Comparison of ENCODE assay signal across 1 mouse cellular context in genomic region chr11:55098189-55098915, GRCm38 (mm10).
TF ChIP-seq lines count a peak whose summit lies in the region.

No protein-coding gene starts in this region.

TF ChIP-seq in MEL, 35 proteins besides CTCF, POLR2A, EP300 and RAD21 (continued from another document):
- no peak for TF ChIP-seq E2F4 (IDR thresholded peaks at IDR 0.05; ENCODE audit: borderline replicate concordance, low read depth, low read length)
- TF ChIP-seq JUND (IDR thresholded peaks at IDR 0.05; ENCODE audit: low read depth, low read length), result no peak
